Mouse (Mus musculus): ENCODE data around the gene Vps72. TPM values are rescaled to one million over a fixed set of nuclear protein-coding genes. Genes with fewer than 3 reads are reported as not detected.
A peak's percentile ranks its signal among the peaks of the same experiment; 100 is the strongest.
"Not testable (repeated sequence)": the region's sequence is repeated elsewhere in the genome, so short reads cannot be mapped to it uniquely, and the experiment has no call there.

Vps72 gene
- 10 to 100 TPM; 52.4 to 64.0 TPM for total RNA-seq (2021)
- 82.4 and 83.0 TPM in 2 replicates for polyA plus RNA-seq (2012; rRNA removed)
- long read RNA-seq, transcript Vps72-201 (6 exons, 1,456 nt): major isoform, 31 of 36 reads
- long read RNA-seq, partial matches to known transcripts: 0 of 36 reads
- long read RNA-seq, other reads (novel, unspliced or antisense): 5 of 36 reads

GRCm38 (mm10) chr3:95110911-95111726 is at the start of gene Vps72:
Gene Vps72, plus strand, starts transcription at chr3:95111022.
- DNase-seq: peak; percentile 95

GRCm38 (mm10) chr3:95063741-95064140 is 47.1 kb upstream of the Vps72 start:
- no peak for DNase-seq

GRCm38 (mm10) chr3:95065553-95065952 is 45.3 kb upstream of the Vps72 start:
- DNase-seq: no peak

DNA sequence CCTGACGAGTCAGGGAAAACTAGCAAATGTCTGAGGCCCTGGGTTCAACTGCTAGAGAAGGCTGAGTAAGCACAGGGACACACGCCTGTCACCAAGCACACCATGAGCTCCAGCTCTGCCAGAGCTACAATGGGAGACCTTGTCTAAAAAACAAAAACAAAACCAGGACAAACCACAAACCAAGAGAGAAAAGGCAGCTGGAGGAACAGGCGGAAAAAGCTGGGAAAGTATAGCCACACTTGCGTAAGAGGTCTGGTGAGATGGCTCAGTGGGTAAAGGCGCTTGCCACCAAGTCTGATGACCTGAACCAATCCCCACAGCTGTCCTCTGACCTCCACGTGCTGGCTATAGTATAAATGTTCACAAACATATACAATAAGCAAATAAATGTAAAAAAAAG is 44.7 kb upstream of the Vps72 start:
- no peak for DNase-seq

DNA sequence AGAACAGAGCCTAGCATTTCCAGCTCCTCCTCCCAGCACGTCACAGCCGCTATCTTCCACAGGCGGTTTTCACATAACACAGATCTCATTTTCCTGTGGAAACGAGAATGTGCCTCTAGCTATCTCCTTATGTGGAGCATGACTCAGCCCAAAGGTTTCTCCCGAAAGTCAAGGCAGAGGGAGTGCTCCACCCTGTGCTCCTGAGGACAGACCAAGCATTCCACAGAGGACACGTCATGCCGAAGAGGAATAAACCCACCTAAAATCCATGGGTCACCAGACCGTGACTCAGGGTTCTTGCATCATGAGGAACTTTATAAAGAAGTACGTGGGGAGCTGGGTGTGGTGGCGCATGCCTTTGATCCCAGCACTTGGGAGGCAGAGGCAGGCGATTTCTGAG is 44.3 kb upstream of the Vps72 start:
- peak; percentile 86 for DNase-seq

- no peak for DNase-seq
These were observed 39.2 kb upstream of the Vps72 start for GRCm38 (mm10) chr3:95071606-95072005.

DNA sequence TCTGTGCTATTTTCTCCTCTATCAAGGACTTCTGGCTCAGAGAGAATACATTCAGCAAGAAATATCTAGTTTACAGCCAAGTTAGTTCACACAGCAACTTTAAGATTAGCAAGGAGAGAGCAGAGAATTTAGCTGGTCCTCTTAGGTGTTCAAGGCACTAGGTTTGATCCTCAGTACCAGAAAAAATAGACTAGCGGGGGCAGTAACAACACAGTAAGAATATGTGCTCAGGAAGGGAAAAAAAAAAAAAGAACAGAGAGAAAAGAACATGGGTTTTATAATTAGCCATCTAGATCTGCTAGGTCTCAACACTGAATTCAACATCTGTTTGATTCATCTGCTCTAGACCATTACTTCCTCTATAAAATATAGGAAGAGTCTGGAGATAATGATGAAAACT is 22.8 kb upstream of the Vps72 start:
- no peak for DNase-seq

DNA sequence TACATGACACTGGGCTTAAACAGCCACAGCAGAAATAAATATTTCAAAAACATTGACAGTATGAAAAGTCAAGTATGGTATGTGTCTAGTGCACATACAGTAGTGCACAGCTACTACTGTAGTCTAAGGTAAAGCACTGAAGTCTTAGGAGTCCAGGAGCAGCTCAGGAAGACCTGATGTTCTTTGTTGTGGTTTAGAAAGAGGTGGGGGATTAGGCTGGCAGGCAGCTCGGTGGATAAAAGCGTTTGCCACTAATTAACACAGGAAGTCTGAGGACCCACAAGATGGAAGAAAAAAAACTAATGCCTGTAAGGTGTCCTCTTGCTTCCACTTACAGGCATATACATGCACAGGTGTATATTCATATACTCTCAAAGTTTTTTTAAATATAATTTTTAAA is 10.0 kb upstream of the Vps72 start:
- DNase-seq: no peak

DNA sequence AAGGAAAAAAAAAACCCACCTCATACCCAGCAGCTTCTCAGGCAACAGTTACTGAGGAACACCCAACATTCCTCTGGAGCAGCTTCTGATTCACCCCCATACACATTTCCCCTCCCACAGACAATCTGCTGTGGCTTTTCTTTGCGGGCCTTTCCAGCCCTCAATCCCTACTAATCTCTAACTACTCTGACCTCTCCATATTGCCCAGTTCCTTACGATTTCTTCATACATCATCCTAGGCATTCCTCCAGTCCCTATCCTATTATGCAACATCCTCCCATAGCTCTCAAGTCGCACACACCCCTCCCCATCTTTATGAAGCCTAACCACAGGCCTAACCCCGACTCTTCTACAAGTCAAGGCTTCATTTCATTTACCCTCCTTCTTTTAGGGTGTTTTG is 5.7 kb upstream of the Vps72 start:
- no peak for DNase-seq

- DNase-seq: no peak
These were observed 5.1 kb upstream of the Vps72 start for GRCm38 (mm10) chr3:95105586-95106337.

DNA sequence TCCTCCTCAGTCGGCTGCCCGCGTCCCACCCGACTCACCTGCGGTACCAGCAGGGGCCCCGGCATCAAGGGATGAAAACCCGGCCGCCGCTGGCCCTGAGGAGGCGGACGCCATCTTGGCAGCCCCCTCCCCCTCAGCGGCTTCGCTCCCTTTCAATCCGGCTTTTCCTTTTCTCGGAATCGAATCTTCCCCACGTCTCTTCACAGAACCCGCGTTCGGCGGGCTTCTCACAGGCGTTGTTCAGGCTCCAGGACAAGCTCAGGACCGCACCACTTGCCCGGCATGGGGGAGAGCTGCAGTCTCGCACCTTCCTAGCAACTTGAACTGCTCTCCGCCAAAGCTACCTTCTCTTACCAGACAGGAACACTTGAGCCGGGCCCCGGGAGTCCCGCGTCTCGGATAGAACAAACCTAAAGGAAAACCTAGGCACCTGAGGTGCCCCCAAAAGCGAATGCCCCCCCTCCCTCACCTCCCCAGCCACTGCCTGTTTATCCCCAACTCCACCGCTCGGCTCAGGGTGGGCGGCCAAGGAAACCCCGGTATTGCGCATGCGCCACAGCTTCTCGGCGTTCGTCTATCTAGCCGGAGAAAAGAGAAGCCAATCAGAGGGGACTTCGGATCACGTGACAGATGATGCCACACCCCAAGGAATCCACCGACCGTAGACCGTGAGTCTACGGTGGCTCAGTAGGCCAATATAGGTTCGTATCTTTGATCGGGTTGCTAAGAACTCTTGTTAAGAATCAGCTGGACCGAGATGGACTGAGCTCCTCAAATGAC is 4.3 kb upstream of the Vps72 start, which contains the start of gene Pip5k1a:
Pip5k1a (minus strand) TSS at position 593 of the 780 bp plus-strand sequence.
- peak; percentile 96 for DNase-seq

- DNase-seq: not testable (repeated sequence)
These were observed 3.5 kb upstream of the Vps72 start for GRCm38 (mm10) chr3:95107308-95107707.

DNA sequence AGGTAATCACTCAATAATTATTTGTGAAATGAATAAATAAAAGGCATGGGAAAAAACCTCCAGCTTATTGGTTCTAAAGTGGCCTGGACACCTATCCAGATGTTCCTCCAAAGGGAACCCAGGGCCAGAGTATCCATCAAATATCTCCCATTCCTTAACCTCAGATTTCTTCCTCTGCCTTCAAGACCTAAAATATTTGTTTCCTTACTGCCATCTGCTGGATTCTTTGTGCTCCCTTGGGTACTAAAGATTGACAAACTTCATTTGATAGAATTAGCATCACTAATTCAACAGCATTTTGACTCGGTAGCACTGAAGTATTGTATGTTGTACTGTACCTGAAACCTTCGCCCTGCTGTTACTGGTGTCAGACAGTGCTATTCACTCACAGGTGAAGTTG is 2.9 kb upstream of the Vps72 start:
- no peak for DNase-seq

GRCm38 (mm10) chr3:95112760-95113159 is 1.9 kb downstream of the Vps72 start:
- DNase-seq: no peak

DNA sequence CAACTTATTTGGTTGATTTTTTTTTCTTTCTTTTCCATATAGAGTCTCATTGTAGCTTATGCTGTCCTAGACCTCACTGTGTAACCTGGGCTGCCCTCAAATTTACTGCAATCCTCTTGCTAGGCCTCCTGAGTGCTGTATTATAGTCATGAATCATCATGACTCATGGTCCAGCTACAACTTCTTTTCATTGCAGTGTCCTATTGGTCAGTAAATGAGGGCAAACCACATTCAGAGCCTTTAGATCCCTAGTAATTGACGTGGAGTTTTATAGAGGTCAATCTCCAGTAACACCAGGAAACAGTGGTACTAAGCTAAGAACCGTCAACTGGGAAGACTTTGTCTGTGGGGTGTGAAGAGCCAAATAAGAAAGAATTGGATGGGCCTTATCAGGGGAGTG is 6.9 kb downstream of the Vps72 start:
- peak; percentile 42 for DNase-seq

- DNase-seq: no peak
These were observed 10.8 kb downstream of the Vps72 start for GRCm38 (mm10) chr3:95121580-95121979.

GRCm38 (mm10) chr3:95124246-95124645 is 13.4 kb downstream of the Vps72 start, which contains the start of gene Tmod4:
Gene Tmod4, plus strand, starts transcription at chr3:95124476.
- no peak for DNase-seq

- DNase-seq: peak; percentile 60
These were observed 14.2 kb downstream of the Vps72 start for GRCm38 (mm10) chr3:95124972-95125371.

GRCm38 (mm10) chr3:95129226-95129651 is 18.4 kb downstream of the Vps72 start:
- no peak for DNase-seq

DNA sequence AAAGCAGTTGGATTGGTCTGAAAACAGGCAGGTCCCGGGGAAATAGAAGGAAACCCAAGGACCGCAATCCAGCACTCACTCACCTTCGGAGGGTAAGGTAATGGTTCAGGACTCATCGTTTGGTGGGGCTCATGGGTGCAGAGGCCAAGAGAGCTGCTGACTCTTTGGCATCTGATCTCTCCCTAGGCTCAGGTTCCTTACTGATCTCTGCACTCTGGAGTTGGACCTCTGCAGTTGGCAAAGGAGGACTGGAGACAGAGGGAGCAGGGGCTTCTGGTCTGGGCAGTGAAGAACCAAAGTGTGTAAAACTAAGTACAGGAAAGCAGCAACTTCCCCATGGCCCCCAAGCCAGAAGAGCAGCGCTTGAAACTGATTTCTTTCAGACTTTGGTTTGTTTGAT is 19.3 kb downstream of the Vps72 start:
- DNase-seq: no peak

DNA sequence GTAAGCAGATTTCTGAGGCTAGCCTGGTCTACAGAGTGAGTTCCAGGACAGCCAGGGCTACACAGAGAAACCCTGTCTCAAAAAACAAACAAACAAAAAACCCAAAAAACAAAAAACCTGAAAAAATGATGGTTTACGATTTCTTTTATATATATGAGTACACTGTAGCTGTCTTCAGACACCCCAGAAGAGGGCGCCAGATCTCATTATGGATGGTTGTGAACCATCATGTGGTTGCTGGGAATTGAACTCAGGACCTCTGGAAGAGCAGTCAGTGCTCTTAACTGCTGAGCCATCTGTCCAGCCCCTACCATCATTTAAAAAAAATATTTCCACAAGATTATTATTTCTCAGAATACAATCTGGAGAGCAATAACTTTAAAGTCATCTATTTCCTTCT is 21.6 kb downstream of the Vps72 start:
- DNase-seq: not testable (repeated sequence)

- no peak for DNase-seq
These were observed 22.4 kb downstream of the Vps72 start for GRCm38 (mm10) chr3:95133176-95133575.
